Mouse (Mus musculus): ENCODE measurements at regions not wholly inside any gene's neighbourhood (a gene's known extent, or its start where the extent isn't known, plus 50 kb on each side); places are given as distances from the start of the nearest gene placed in this dataset.

DNA sequence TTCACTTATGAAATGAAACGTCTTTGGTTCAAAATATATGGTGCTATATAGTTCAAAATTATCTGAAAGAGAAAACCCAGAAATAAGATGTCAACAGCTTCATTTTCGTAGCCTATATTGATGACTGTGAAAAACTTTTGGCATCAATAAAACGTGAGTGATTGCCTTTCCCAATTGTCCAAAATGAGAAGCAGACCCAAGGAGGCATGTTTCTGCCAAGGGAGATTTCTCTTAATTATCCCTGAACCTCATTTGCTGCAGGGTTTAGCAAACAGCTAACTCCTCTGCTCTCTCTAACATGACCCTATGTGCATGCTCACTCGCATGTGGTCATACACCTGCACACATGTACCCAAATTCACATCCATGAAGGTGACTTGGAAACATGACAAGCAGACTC lies 296.8 kb downstream of the Cxcl12 start:
- ATAC-seq: no peak

GRCm38 (mm10) chr6:117465606-117466174 lies 297.4 kb downstream of the Cxcl12 start:
- POLR2A ChIA-PET: no interaction called here
- in situ Hi-C loops (cut with MboI; ENCODE audit: low pct_unique_long_range_greater_than_20kb): no loop called here
- ATAC-seq (no peak), DNase-seq (ENCODE audit: low read depth, low spot score) (no peak)
- TF ChIP-seq CTCF (IDR thresholded peaks at IDR 0.05): no peak
- CTCF ChIA-PET: no interaction called here
- no peaks in the 10 kb centered on the region for H3K27me3 ChIP-seq

More for the DNA sequence above, 296.8 kb downstream of the Cxcl12 start:
- ChIA-PET CTCF (interaction anchor here (1.5 kb wide), 1 partner anchor 8 kb away, joined by 3 read pairs; no protein-coding TSS in a partner anchor), POLR2A (no interaction called here)
- in situ Hi-C loops (cut with MboI; ENCODE audit: low pct_unique_long_range_greater_than_20kb): no loop called here
- DNase-seq (ENCODE audit: low read depth, low spot score): no peak
- no peaks in the 10 kb centered on the region for H3K27me3 ChIP-seq
- TF ChIP-seq CTCF (IDR thresholded peaks at IDR 0.05): no peak

DNA sequence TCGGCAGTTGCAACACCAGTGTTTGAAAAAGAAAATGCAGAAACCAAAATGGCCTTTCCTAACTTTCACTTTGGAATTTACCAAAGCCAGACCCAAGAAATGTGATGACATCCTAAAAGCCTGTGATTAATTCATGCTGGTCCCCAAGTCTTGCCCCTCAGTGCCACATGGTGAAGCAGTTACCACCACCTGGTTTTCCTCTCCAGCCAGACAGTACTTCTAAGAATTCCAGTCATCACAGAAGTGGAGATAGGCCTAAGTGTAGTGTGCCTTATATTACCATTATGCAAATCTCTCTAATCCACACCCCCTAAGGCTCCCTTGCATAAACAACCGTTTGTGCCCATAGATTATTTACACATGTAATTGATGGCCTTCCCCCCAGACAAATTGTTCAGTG lies 311.0 kb downstream of the Cxcl12 start:
- H3K27me3 ChIP-seq: no peaks in the 10 kb centered on the region
- ATAC-seq (no peak), DNase-seq (ENCODE audit: low read depth, low spot score) (no peak)
- in situ Hi-C loops (cut with MboI; ENCODE audit: low pct_unique_long_range_greater_than_20kb): no loop called here
- POLR2A ChIA-PET: no interaction called here
- CTCF ChIA-PET: no interaction called here
- no peak for TF ChIP-seq CTCF (IDR thresholded peaks at IDR 0.05)

DNA sequence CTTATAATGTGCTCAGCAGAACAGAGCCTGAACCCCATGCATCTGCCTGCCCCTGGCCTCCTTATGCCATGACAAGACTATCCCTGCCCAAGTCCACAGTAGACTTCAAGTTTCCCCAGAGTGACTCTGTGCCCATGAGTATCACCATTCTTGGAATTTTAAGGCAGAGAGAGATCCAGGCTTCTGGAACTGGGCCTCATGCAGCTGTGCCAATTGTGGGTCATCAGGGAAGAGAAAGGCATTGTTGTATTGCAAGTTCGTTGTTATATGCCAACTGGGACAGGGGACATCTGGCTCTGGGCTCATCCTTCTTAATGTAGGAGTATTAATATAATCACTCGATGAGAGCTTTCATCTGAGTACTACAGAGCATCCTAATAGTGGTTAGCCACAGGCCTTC lies 312.1 kb downstream of the Cxcl12 start:
- no peak for ATAC-seq
- no peaks in the 10 kb centered on the region for H3K27me3 ChIP-seq
- in situ Hi-C loops (cut with MboI; ENCODE audit: low pct_unique_long_range_greater_than_20kb): no loop called here
- ChIA-PET CTCF (no interaction called here), POLR2A (no interaction called here)
- no peak for TF ChIP-seq CTCF (IDR thresholded peaks at IDR 0.05)
- DNase-seq (ENCODE audit: low read depth, low spot score): no peak

DNA sequence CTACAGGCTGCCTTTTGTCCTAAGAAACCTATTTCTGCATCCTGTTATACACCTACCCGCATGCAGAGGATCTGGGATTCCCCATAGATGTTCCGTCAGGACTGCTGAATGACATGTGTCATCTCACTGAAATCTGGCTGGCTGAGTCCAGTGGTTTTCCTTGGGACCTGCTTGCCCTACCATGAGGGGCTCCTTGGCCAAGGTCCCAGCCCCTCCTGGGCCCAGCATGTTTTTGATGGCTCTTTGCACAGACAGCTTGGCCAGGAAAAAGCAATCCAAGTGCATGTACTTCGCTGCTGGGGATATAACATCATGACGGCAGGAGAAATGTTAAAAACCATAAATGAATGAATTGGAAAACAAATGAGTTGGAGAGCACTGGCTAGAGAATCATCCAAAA lies 320.8 kb downstream of the Cxcl12 start:
- ChIA-PET POLR2A (no interaction called here), CTCF (no interaction called here)
- DNase-seq (ENCODE audit: low read depth, low spot score): no peak
- H3K27me3 ChIP-seq: no peaks in the 10 kb centered on the region
- TF ChIP-seq CTCF (IDR thresholded peaks at IDR 0.05): no peak
- ATAC-seq: no peak
- in situ Hi-C loops (cut with MboI; ENCODE audit: low pct_unique_long_range_greater_than_20kb): no loop called here

- ATAC-seq (no peak), DNase-seq (ENCODE audit: low read depth, low spot score) (no peak)
- CTCF ChIA-PET: no interaction called here
- TF ChIP-seq CTCF (IDR thresholded peaks at IDR 0.05): no peak
- H3K27me3 ChIP-seq: no peaks in the 10 kb centered on the region
- POLR2A ChIA-PET: interaction anchor here (0.6 to 0.8 kb wide), 2 partner anchors 124 to 1607 kb away, joined by 3 read pairs; no protein-coding TSS in a partner anchor
- in situ Hi-C loops (cut with MboI; ENCODE audit: low pct_unique_long_range_greater_than_20kb): no loop called here
These were observed 321.5 kb downstream of the Cxcl12 start for GRCm38 (mm10) chr6:117489761-117490396.

DNA sequence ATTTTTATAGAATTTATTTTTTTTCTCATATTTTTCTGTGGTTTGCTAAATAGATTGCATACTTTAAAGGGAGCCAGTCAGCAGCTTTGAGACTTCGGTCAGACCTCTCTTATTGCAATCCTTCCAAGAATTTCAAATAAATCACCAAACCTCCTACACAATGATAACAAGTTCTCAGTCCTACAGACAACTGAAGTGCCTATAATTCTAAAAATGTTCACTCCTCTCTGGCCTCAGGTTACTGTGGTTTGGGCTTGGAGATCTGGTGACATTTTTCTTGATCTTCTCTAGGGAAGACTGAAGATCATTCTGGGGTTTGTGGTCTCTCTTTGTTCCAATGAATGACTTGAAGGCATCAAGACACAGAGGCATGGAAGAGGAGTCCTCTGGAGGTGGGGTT lies 326.6 kb downstream of the Cxcl12 start:
- TF ChIP-seq CTCF (IDR thresholded peaks at IDR 0.05): no peak
- in situ Hi-C loops (cut with MboI; ENCODE audit: low pct_unique_long_range_greater_than_20kb): no loop called here

GRCm38 (mm10) chr6:117497337-117497736 lies 329.0 kb downstream of the Cxcl12 start:
- ChIA-PET CTCF (no interaction called here), POLR2A (no interaction called here)
- no peaks in the 10 kb centered on the region for H3K27me3 ChIP-seq
- in situ Hi-C loops (cut with MboI; ENCODE audit: low pct_unique_long_range_greater_than_20kb): no loop called here
- no peak for TF ChIP-seq CTCF (IDR thresholded peaks at IDR 0.05)
- ATAC-seq (no peak), DNase-seq (ENCODE audit: low read depth, low spot score) (no peak)

More for the DNA sequence above, 326.6 kb downstream of the Cxcl12 start:
- CTCF ChIA-PET: no interaction called here
- DNase-seq (ENCODE audit: low read depth, low spot score) (no peak), ATAC-seq (no peak)
- POLR2A ChIA-PET: no interaction called here
- no peaks in the 10 kb centered on the region for H3K27me3 ChIP-seq

DNA sequence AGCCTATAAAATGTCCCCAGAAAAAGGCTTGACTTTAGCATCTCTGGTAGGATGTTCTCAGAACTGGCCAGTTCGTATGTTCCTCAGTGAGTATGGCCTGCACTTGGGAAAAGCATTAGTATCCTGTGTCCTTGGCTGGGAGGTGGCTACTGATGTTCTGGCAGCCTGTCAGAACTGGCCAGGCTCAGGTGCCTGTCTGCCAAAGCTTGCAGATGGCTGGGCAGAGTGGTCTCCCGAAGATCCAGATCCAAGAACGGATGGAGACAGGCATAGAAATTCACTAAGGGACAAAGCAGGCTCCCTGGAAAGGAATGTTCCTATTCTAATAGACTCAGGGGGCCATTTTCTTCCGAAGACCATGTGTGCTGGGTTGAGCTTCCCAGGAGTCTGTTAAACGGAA lies 329.6 kb downstream of the Cxcl12 start:
- POLR2A ChIA-PET: no interaction called here
- CTCF ChIA-PET: no interaction called here
- no peak for ATAC-seq
- no peaks in the 10 kb centered on the region for H3K27me3 ChIP-seq
- no peak for TF ChIP-seq CTCF (IDR thresholded peaks at IDR 0.05)
- no peak for DNase-seq (ENCODE audit: low read depth, low spot score)
- in situ Hi-C loops (cut with MboI; ENCODE audit: low pct_unique_long_range_greater_than_20kb): no loop called here

GRCm38 (mm10) chr6:117502346-117502745 lies 334.0 kb downstream of the Cxcl12 start:
- ChIA-PET CTCF (no interaction called here), POLR2A (no interaction called here)
- H3K27me3 ChIP-seq: no peaks in the 10 kb centered on the region
- no peak for TF ChIP-seq CTCF (IDR thresholded peaks at IDR 0.05)
- ATAC-seq (no peak), DNase-seq (ENCODE audit: low read depth, low spot score) (no peak)
- in situ Hi-C loops (cut with MboI; ENCODE audit: low pct_unique_long_range_greater_than_20kb): loop anchor here (10.0 to 25.0 kb wide), 2 partner anchors 310 to 728 kb away; no protein-coding TSS in a partner anchor

GRCm38 (mm10) chr6:117504771-117505170 lies 336.2 kb upstream of the Zfp637 start:
- in situ Hi-C loops (cut with MboI; ENCODE audit: low pct_unique_long_range_greater_than_20kb): loop anchor here (5.0 to 25.0 kb wide), 3 partner anchors 308 to 730 kb away; no protein-coding TSS in a partner anchor
- ChIA-PET CTCF (no interaction called here), POLR2A (no interaction called here)
- ATAC-seq: no peak
- no peaks in the 10 kb centered on the region for H3K27me3 ChIP-seq
- DNase-seq (ENCODE audit: low read depth, low spot score): no peak
- no peak for TF ChIP-seq CTCF (IDR thresholded peaks at IDR 0.05)

DNA sequence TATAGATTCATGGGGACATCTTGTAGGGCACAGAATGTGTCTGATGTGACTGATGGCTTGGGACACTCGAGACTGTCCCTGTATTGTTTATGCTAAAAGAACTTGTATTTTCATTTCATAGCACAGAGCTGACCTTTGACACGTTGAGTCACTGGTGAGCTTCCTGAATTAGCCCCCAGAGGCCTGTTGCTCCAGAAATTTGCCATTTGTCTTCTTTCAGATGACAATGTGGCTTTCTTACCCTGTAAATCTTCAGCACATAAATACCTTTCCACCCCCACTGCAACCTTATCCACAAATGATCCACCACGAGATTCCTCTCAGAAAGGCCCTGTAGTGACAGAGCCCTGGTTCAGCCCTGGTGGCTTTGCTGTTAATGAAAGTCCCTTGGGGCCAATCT lies 335.5 kb upstream of the Zfp637 start:
- TF ChIP-seq CTCF (IDR thresholded peaks at IDR 0.05): no peak
- no peaks in the 10 kb centered on the region for H3K27me3 ChIP-seq
- in situ Hi-C loops (cut with MboI; ENCODE audit: low pct_unique_long_range_greater_than_20kb): loop anchor here (5.0 to 25.0 kb wide), 3 partner anchors 307 to 731 kb away; no protein-coding TSS in a partner anchor
- ChIA-PET CTCF (no interaction called here), POLR2A (no interaction called here)
- no peak for DNase-seq (ENCODE audit: low read depth, low spot score)
- ATAC-seq: no peak
